Mouse (Mus musculus) induced T-regulatory cell, adult 2 months (primary cell): ENCODE measurements around the gene Nnmt.
A peak's percentile ranks its signal among the peaks of the same experiment; 100 is the strongest.

Source experiments
- DNase-seq: peaks from one replicate; pipeline ENCODE4 v3.0.0-alpha.2; 2012; ENCODE audit warnings: low read depth

Nnmt gene

DNA sequence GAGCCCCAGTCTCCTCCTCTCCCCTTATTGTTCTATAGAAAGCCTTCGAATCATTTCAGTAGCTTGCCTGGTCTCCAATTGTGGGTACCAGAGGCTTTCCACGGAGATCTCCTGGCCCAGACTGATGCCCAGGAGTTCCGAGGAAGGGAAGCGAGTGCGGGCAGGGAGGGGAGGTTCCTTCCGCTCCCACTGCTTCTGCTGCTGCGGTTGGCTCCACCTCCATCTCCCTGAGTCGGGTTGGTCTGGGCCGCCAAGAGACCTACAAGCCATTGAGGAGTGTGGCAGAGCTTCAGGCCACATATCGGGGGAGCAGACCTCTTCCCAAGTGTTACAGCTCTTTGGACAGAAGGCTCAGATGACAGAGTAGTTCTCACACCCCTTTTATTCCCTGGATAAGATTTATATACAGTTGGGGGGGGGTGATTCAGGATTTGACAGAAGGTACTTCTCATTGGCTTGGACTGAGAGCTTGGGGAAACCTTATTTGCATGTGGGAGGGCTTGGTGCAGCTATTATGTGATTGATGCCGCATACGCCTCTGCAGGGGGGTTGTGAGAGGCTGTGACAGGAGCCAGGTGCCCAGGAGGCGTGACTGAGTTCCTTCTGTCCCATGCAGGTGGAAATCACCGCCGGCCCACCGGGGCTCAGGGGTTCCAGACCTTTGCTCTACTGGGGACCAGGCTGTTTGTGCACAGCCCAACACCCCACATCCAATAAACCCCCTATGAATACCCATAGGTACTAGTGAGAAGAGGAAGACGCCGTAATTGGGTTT is 30.8 kb upstream of the Nnmt start:
- DNase-seq, result no peak

DNA sequence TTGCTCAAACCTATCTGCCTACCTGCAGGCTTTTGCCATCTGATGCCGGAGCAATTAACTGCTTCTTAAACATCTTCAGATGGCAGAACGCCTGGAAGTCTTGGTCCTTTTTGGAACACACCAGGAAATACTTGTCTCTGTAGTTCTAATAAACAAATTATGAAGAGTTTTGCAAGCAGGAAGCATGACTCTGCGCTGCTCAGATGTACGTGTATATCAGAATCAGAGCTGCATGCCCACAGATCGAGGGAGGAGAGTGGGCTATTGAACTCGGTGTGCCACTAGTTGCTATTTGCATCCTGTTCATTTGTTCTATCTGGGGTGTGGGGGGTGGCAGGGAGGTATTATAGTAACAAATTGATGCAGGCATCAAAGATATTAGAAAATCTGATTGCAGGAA is 28.2 kb upstream of the Nnmt start:
- no peak for DNase-seq

DNA sequence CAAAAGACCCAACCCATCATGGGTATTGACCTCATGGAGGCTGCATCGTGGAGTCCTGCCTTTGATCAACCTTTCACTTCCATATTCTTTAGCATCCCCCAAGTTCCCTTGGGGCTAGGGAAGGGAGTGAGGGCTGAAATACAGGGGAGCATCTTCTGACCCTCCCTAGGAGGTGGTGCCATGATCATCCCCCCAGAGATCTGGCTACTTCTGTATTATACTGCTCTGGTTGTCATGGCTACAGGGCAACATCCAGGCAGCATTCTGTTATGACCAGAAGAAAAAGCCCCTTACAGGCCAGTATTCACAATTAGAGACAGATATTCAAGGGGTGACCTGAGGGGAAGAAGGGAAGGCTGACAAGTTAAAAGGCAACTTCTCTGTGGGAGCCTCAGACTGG is 14.3 kb upstream of the Nnmt start:
- no peak for DNase-seq

DNA sequence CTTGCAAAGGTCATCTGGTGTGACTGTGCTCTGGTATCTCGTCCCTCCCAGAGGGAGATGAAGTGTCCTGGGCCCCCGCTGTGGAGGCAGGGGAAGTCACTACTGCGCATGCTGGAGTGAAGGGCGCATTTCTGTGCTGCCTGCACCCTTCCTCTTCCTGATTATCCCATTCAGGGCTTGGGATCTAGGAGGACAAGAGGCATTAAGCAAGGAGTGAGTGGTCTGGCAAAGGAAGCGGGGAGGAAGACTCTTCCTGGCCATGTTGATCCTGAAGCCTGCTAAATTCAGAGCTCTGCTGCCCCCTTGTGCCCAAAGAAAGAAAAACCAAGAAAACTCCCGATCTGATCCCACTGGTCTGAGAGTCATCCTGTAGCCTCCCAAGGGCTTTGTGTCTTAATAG is 13.6 kb upstream of the Nnmt start:
- peak; percentile 74 for DNase-seq

DNA sequence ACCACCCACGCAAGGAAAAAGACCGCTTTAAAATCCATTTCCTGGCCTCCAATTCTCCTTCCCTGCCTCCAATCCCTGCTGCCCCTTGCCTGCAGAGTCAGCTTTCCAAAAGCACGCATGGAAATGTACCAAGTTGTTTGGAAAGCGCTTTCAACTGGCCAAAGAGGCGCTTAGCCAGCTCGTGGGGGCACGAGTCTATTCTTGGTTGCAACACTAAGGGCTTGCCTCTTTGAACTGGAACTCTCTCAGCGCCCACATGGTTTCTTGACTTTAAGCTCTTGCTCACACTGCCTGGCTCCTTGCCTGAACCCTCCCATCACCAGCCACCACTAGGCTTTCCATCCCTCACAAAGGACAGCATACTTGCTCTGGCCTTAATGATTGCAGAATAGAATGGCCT is 13.2 kb upstream of the Nnmt start:
- DNase-seq, result no peak

DNA sequence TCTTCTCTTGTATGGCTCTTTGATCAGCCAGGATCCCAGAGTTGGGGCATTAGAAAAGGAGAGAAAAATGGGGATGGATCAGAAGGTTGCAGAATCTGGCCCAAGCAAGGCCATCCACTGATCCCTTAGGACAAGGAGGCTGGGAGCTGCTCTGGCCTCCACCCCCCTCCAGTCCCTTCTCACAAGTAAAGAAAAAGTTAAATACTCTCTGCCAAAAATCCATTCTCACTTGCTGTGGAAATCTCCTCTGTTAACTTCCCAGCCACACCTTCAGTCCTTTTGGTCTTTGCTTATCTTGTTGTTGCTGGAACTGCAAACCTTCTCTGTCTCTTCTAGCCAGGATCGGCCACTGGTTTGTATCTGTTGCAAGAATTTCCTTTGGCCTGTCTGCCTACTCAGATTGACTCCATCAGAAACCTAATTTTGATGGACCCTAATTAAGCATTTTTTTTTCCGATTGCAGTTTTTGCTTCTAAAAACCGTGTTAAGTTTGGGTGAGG is 12.6 kb upstream of the Nnmt start:
- no peak for DNase-seq

DNA sequence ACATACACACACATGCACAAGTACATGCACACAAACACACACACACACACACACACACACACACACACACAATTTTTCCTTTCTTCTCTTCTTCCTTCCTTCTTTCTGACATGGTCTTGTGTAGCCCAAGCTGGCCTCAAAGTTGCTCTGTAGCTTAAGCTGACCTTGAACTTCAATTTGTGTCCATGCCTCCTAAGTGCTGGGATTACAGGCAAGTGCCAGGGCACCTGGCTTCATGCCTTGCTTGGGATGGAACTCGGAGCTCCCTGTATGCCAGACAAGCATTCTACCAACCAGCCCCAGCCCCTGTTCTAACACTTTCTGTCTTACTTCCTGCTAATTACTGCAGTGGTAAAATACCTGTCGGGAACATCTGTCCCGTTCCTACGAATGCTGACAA is 8.3 kb upstream of the Nnmt start:
- no peak for DNase-seq

DNA sequence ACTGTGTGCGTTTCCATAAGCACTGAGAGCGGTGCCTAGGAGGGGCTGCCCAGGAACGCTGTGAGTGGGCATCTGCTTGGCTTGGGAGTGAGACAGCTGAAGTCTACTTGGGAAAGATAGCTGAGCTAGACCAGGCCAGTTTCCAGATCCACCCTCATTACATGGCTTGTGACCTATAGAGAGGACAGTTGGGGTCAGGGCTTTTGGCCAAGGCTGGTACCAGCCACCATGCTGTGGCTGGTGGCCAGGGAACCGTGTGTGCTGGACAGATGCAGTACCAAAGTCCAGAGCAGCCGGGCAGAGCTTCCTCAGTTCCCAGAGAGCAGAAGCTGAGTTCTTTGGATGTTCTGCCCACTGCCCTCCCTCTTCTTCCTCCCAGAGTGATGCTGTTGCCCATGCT is 7.6 kb upstream of the Nnmt start:
- DNase-seq, result no peak

DNA sequence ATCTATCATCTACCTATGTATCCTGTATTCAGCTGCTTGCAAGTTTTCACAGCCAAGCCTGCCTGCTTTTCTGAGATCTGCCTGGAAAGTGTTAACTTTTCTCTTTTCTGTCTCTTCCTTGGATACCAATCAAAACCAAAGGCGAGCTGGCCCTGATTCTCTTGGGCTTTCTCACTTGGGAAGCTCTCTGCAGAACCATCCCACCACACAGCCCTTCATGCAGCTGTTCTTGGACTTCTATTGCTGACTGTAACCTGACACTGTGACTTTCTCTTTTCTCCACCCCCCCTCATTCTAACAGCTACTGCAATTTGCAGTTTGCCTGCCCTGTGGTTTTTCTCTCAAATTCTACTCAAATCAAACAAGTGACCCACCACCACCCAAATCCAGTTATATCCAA is 6.1 kb upstream of the Nnmt start:
- DNase-seq, result no peak

DNA sequence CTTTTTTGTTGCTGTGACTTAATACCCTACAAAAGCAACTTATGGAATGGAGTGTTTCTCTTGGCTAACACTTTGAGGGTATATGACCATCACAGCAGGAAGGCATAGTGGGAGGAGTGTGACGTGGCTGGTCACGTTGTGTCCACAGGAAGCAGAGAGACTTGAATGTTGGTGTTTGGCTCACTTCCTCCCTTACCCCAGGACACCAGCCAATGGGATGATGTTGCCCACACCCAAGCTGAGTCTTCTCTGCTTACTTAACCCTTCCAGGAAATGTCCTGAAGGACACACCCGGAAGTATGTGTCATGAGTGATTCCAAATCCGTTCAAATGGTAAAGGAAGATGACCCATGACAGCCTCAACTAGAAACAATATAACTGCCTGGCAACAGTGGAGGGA is 4.8 kb upstream of the Nnmt start:
- no peak for DNase-seq

DNA sequence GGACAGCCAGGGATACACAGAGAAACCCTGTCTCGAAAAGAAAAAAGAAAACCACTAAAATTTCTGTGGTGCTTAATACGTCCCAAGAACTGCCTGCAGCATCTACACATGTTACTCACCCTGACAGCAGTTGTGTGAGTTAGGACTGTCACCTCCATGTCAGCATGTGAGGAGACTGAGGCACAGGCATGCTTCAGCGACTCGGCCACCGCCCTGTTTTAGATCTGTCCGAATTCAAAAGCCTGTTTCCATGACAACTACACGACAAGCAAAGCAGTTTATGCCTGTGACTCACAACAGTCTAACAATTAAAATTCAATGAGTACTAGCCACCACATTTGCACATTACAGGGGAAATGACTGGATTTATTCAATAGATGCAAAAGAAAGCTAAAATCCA is 2.5 kb upstream of the Nnmt start:
- no peak for DNase-seq

DNA sequence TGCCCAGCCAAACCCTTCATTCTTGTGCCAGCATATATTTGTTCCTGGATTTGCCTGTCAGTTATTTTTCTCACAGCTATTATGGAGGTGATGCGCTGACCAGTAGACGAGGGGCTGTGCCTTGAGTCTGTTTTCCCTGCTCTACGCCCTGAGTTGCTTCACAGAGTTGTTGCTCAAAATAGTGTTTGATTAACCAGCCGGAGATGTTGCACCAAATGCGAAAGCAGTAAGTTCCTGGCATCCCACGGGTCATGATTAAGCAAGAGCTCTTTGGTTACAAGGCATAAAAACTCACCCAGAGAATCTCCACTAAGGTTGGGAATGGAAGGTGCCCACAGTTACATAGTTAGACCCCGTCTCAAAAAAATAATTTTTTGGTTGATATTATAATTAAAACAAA is 1.2 kb upstream of the Nnmt start:
- DNase-seq, result no peak

DNA sequence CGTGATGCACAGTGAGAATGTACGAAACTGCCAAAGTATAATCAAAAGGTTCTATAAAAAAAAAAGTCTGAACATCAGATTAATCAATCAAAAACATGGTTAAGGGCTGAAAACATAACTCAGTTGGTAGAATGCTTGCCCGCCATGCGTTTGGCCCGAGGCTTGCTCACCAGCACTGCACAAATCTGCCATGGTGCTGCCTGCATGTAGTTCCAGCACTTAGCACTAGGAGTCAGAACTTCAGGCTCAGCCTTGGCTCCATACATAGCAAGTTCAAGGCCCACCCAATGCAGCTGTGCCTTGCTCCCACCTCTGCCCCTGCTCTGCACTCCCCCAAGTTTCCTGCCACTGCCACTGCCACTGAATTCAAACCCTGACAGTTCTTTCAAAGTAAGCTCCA is 744 bp upstream of the Nnmt start:
- no peak for DNase-seq

DNA sequence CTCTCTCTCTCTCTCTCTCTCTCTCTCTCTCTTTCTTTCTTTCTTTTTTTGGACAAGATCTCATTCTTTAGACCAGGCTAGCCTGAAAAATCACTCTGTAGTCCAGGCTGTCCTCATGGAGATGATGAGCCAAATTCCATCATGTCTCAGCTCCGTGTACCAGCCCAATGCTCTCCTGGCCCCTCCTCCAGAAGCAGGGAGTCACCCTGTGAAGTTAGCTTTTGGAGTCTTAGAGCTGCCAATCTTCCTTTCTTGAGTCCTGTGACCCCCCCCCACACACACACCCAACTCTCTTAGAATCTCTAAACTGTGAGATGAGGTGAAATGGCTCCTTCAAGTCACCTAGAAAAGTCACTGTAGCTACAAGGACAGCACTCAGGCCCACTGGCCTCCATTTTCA is 727 bp downstream of the Nnmt start:
- no peak for DNase-seq

DNA sequence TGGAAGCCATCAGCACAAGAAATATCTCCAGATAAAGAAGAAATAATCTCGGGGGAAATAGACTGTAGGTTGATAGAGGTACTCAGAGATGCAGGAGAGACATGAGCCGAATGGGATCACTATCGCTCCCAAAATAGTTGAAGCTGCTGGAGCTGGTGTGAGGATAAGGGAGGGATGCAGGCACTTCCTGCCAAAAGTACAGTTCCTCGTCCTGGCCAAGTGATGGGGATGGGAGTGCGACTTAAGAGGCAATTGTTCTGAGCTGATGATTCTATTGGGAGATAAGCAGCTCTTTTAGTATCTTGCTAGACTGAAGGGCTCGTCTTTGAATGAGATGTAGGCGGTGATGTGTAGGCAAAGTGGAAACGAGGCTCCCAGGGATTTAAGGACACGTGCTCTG is 4.1 kb downstream of the Nnmt start:
- DNase-seq, result no peak

DNA sequence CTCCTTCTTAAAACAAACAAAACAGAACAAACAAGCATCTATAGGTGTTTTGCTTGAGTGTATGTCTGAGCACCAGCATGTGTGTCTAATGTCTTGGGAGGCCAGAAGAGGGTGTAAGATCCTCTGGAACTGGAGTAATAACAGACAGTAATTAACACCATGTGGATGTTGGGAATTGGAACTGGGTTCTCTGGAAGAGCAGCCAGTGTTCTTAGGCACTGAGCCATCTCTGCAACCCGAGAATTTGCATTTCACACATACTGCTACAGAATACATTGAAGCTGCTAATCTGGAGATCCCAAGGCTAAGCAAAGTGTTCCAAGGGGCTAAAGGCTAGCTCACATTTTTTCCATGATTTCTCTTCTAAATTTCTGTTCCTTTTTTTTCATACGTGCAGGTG is 4.9 kb downstream of the Nnmt start:
- no peak for DNase-seq

DNA sequence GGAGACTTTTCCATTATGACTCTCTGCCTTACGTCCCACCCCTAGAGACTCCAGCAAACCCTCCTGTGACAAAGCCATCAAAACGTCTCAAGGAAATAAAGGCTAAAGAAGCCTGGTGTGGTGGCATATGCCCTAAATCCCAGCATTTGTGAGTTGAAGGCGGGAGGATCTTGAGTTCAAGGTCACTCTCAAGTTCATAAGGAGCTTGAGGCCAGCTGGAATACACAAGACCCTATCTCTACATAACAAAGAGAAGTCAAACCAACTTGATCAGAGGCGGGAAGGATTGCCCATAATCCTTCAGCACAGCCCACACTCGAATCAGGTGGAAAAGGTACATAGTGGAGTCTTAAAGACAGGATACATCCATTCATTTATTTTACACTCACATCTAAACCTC is 7.5 kb downstream of the Nnmt start:
- no peak for DNase-seq

DNA sequence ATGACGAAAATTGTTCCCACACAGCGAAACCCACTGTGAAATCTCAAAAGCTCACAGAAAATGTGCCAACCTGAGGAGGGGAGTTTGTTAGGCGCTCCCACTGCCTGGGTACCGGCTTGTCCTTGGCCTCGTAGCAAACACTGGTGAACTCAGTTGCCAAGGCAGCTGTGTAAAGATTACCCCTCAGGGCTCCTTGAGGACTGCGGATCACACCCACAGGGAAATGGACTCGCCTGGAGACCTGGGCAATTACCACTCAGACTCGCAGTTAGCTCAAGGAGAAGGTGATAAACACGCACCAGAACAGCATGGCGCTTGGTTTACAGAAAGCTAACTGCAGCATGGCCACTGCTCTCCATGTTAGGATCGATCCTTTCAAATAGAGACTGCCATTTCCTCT is 8.0 kb downstream of the Nnmt start:
- DNase-seq, result no peak

DNA sequence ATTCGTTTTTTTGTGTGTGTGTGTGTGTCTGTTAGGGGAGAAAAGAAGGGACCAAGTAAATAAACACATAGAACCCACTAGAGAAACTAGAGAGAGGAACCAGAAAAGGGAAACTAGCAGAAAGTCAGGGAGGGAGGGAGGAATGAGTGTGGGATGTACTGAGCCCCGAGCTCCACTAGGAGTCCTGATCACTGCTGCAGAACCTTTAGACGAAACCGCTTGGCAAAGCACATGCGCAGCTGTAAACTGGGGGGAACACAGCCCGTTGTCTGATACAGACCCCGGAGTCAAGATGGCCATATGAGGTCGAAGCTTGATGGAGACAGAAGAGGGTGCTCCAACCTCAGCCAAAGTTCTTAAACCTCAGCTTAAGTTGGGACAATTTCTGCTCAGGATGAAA is 11.0 kb downstream of the Nnmt start:
- no peak for DNase-seq

DNA sequence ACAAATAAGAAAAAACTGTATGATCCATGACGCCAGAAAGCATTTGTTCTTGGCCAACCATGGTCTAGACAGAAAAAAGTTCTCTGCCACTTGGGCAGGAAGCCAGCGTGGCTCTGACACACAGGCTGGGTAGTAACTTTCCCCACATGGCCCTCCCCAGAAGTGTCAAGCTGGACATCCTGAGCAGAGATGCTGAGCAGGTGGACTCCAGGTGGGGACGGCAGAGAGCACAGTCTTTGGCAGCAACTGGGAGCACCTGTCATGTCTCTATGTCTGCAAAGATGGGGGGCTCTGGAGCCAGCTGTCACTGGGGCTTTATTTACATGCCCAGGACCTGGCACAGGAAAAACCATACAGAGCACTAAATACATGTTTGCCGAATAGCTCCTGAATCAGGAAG is 14.3 kb downstream of the Nnmt start:
- no peak for DNase-seq

DNA sequence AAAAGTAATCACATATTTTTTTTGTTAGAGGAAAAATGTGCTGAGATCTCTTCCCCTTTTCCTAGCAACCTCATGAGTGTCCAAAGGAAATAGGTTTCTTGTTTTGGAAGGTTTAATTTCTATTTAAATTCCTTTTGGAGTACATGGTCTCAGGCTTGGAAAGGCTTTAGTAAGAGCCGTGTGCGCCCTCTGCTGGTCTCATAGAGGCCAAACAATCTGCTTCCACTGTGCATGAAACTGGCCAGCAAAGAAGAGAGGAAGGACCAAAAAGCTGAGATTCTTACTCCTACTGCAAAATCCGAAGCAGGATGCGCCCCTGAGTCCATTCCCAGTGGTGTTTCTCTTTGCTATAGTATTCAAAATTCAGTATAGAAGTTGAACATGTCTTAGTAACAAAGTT is 18.6 kb downstream of the Nnmt start:
- peak; percentile 84 for DNase-seq

DNA sequence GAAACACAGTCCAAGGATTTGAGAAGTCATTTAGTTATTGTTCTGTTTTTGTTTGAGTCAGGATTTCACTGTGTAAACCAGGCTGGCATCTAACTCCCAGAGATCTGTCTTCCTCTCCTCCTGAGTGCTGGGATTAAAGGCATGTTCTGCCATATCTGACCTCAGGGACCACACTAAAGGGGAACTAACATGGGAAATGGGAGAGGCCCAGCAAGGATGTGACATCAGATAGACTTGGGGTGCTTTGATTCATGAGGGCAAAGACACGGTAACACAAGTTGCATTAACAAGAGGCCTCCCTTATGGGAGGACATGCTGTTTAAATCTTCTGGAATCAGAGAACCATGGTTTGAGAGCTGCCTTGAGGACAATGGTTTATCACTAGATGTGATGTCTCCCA is 24.1 kb downstream of the Nnmt start:
- DNase-seq, result no peak

DNA sequence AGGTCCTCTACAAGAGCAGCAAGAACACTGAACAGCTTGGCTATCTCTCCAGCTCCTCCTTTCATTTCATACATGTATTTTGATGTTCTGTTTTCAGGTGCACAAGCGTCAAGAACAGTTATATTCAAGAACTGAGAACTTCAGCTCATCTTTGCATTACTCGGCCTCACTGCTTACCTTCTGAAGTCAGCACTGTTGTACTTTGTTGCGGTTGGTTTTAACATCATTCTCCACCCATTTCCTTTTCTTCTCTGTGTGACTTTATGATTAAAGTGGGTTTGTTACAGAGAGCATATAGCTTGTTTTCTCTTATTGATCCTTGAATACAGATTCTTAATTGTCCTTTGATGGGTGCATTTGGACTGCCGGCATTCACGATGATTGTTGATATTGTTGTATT is 42.6 kb downstream of the Nnmt start:
- peak; percentile 47 for DNase-seq

DNA sequence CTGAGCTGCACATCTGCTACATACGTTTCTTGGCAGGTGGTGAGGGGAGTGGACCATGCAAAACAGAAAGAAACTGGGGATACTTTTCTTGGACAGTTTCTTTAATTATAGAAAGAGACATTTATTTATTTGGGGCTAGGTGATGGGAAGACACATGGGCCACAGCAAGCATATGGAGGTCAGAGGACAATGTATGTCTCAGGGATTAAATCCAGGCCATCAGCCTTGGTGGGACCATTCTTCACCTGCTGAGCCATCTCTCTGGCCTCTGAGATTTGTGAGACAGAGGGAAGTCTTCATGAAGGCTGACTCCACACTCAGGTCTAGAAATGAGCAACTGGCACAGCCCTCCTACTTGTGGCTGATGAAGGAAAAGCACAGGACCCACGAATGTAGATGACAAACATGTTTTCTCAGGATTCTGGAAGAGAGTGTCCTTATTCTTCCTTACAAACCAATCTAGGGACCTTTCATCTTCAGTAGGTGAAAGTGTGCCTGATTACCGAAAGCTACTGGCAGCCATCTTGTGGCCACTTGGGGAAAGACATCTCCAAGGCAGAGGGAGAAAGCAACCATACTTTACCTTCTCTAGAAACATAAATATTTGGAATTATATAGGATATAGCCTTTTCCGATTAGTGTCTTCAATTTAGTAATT is 45.3 kb downstream of the Nnmt start:
- DNase-seq, result peak; percentile 76
